Mouse (Mus musculus) mature B cell (primary cell): ENCODE results near the gene Fkbp1a.

Source experiments
- in situ Hi-C: fragments of 300-500 bp; cut with MboI; formaldehyde crosslinking; loops from 2 replicates; pipeline ENCODE4 v1.14.3; 2019

Gene Fkbp1a

DNA sequence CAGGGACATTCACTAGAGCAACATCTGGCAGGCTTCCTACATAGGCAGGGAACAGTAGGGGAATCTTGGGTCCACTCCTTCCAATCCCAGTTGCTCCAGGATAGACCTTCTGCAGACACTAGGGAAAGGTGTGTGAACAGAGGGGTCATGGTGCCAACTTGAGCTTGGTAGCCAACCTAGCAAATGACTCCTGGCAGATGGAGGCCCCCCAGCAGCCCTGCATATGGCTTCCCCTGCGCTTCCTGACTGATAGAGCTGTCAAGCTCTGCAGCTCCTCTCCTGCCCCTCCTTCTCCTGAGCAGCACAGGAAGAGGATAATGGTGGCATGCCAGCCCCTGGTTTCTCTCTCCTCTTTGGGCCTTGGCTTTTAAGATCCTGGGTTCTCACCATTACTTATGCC is 66.2 kb downstream of the Fkbp1a start:
- in situ Hi-C loops, result no loop called here

GRCm38 (mm10) chr2:151609974-151610373 is 67.7 kb downstream of the Fkbp1a start:
- in situ Hi-C loops, result no loop called here
